Mouse (Mus musculus) hindbrain, embryonic 10.5 days (tissue): Measurements from ENCODE around the gene Sipa1l1. TPM values are rescaled to one million over a fixed set of nuclear protein-coding genes. Genes with fewer than 3 reads are reported as not detected.
A peak's percentile ranks its signal among the peaks of the same experiment; 100 is the strongest.

ENCODE experiments used
- DNase-seq: peaks from one replicate; pipeline ENCODE4 v3.0.0-alpha.2; 2017; ENCODE audit warnings: low spot score
- H3K27ac ChIP-seq: fragments of 300-500 bp; sonication (generic); 2 replicates; pipeline ENCODE4 v1.5.1; 2016; ENCODE audit warnings: mild to moderate bottlenecking, moderate library complexity
- H3K27me3 ChIP-seq: fragments of 300-500 bp; sonication (generic); 2 replicates; pipeline ENCODE4 v1.6.1; 2016; ENCODE audit warnings: mild to moderate bottlenecking; ENCODE audit not compliant: poor library complexity, insufficient read depth, severe bottlenecking
- H3K36me3 ChIP-seq: fragments of 300-500 bp; sonication (generic); 2 replicates; pipeline ENCODE4 v1.6.1; 2016; ENCODE audit warnings: mild to moderate bottlenecking, moderate library complexity
- H3K4me1 ChIP-seq: fragments of 300-500 bp; sonication (generic); replicated peaks from 2 replicates; pipeline ENCODE4 v1.6.1; 2016; ENCODE audit warnings: mild to moderate bottlenecking
- H3K4me3 ChIP-seq: fragments of 300-500 bp; sonication (generic); 2 replicates; pipeline ENCODE4 v1.5.1; 2016; ENCODE audit warnings: mild to moderate bottlenecking, moderate library complexity
- H3K9me3 ChIP-seq: fragments of 300-500 bp; sonication (generic); 2 replicates; pipeline ENCODE4 v1.6.1; 2016; ENCODE audit warnings: mild to moderate bottlenecking, moderate library complexity
- WGBS: fragments of 180-500 bp; shearing (Covaris S2); methylation state at CpG from one replicate; pipeline ENCODE4 v1.1.7; 2016; 5-methylcytosine and 5-hydroxymethylcytosine counted together
- polyA plus RNA-seq: library from polyadenylated mRNA; unstranded; fragments of >200 nt; fragmentation: Nextera tagmentation; extraction: Ambion mirVana; gene quantifications from 2 replicates; pipeline ENCODE4 v1.2.1, GENCODE M21; 2016

Sipa1l1 gene
- polyA plus RNA-seq, 1 experiment from 2014 or later = 26.0 TPM

DNA sequence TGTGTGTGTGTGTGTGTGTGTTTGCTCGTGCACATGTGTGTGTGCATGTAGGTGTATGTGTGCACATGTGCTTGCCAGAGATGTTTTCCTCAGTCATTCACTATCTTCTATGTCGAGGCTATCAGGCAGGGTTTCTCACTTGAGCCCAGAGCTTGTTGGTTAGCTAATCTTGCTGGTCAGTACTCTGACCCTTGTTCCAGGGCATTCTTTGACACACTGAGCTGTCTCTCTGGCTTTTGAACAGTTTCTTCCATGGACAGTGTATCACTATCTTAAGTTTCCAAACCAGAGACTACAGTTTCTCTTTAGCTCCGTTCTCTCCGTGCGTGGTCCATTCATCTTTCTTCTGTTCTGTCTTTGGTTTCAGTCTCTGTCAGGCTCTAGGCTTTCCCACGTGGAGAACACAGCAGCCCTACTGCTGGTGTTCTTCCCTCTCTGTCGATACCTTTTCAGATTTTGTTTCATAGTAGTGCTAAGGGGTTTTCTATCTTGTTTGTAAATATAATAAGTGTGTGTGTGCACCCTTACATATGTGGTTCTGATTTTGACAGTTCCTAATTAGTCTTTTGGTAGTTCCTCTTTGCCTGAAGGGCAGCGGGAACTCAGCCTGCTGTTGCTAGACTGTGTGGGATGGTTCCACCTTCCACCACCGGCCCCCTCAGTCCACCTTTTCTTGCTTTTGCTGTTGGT, 54.2 kb downstream of the Sipa1l1 start:
- Histone ChIP-seq H3K36me3 (no peaks in the 10 kb centered on the region), H3K27me3 (no peaks in the 10 kb centered on the region), H3K9me3 (no peaks in the 10 kb centered on the region), H3K4me3 (no peak overlapping the region), H3K4me1 (peaks cover 31% of the 10 kb centered on the region), H3K27ac (no peak overlapping the region)
- no peak for DNase-seq
- 81% methylated on average over 9 of the region's 9 CpGs for WGBS

- H3K4me3 ChIP-seq = no peak overlapping the region
- H3K36me3 ChIP-seq = no peaks in the 10 kb centered on the region
- H3K27ac ChIP-seq = no peak overlapping the region
- 94% methylated on average over 7 of the region's 7 CpGs for WGBS
- H3K27me3 ChIP-seq = no peaks in the 10 kb centered on the region
- DNase-seq = no peak
- H3K4me1 ChIP-seq = peaks cover 21% of the 10 kb centered on the region
- H3K9me3 ChIP-seq = no peaks in the 10 kb centered on the region
These were observed 55.7 kb downstream of the Sipa1l1 start for GRCm38 (mm10) chr12:82224848-82225247.

GRCm38 (mm10) chr12:82225278-82225677, 56.2 kb downstream of the Sipa1l1 start:
- H3K4me1 ChIP-seq = peaks cover 23% of the 10 kb centered on the region

GRCm38 (mm10) chr12:82225751-82226228, 56.7 kb downstream of the Sipa1l1 start:
- H3K36me3 ChIP-seq = no peaks in the 10 kb centered on the region
- 51% methylated on average over 4 of the region's 4 CpGs for WGBS
- peaks cover 27% of the 10 kb centered on the region for H3K4me1 ChIP-seq
- H3K27ac ChIP-seq = no peak overlapping the region
- no peaks in the 10 kb centered on the region for H3K9me3 ChIP-seq
- no peak overlapping the region for H3K4me3 ChIP-seq
- H3K27me3 ChIP-seq = no peaks in the 10 kb centered on the region
- DNase-seq = no peak

More at GRCm38 (mm10) chr12:82225278-82225677, 56.2 kb downstream of the Sipa1l1 start:
- Histone ChIP-seq H3K27me3 (no peaks in the 10 kb centered on the region), H3K27ac (no peak overlapping the region), H3K4me3 (no peak overlapping the region), H3K9me3 (no peaks in the 10 kb centered on the region), H3K36me3 (no peaks in the 10 kb centered on the region)
- DNase-seq = no peak
- WGBS = 95% methylated on average over 2 of the region's 2 CpGs

GRCm38 (mm10) chr12:82226311-82227066, 57.4 kb downstream of the Sipa1l1 start:
- no peaks in the 10 kb centered on the region for H3K36me3 ChIP-seq
- peaks cover 34% of the 10 kb centered on the region for H3K4me1 ChIP-seq
- 42% methylated on average over 6 of the region's 6 CpGs for WGBS
- H3K9me3 ChIP-seq = no peaks in the 10 kb centered on the region
- no peaks in the 10 kb centered on the region for H3K27me3 ChIP-seq
- no peak overlapping the region for H3K4me3 ChIP-seq
- peak; percentile 9 for DNase-seq
- H3K27ac ChIP-seq = 0 out of 2 replicates have a peak overlapping the region, but pooled peaks have one; percentile 50

DNA sequence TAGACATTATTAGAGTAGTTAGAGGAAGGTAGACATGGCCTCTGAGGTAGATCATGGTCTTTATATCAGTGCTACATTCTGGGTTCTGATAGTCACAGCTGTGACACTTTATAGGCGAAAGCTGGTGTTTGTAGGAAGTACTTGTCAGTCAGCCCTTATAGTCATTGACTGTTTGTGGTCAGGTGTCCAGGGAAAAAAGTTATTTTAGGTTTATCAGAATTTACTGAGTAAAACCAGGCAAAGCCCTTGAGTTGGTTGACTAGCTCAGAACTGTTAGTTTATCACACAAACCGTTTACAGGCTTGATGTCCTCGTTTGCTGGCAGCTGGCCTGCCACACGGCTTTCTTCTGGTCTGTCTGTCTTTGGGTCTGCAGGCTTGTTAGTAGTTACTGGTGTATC, 61.0 kb downstream of the Sipa1l1 start:
- Histone ChIP-seq H3K4me1 (peaks cover 39% of the 10 kb centered on the region), H3K27me3 (no peaks in the 10 kb centered on the region), H3K36me3 (peaks cover 7% of the 10 kb centered on the region), H3K4me3 (no peak overlapping the region), H3K9me3 (no peaks in the 10 kb centered on the region), H3K27ac (no peak overlapping the region)
- DNase-seq = no peak
- 87% methylated on average over 4 of the region's 4 CpGs for WGBS

DNA sequence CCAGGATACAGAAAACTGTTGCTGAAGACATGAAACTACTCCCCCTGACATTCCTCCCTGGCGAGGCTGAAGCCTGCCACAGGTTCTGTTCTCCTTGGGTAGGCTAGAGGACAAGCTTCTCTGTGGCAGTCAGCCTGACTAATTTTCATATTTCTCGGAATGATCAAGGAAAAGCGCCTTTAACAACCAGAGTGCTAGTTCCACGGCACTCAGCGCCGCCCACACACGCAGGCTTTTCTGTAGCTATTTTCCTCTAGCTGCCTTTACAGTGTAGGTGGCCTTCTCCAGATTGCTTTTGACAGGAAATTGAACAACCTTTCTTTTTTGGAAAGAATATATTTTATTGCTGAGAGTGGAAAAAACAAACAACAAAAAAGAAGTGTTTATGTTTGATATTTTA, 62.1 kb downstream of the Sipa1l1 start:
- H3K9me3 ChIP-seq = no peaks in the 10 kb centered on the region
- no peak for DNase-seq
- H3K36me3 ChIP-seq = peaks cover 7% of the 10 kb centered on the region
- H3K27me3 ChIP-seq = no peaks in the 10 kb centered on the region
- peaks cover 32% of the 10 kb centered on the region for H3K4me1 ChIP-seq
- no peak overlapping the region for H3K27ac ChIP-seq
- H3K4me3 ChIP-seq = no peak overlapping the region
- WGBS = 81% methylated on average over 7 of the region's 7 CpGs

- no peaks in the 10 kb centered on the region for H3K27me3 ChIP-seq
- WGBS = 89% methylated on average over 3 of the region's 3 CpGs
- DNase-seq = no peak
- H3K9me3 ChIP-seq = no peaks in the 10 kb centered on the region
- peaks cover 25% of the 10 kb centered on the region for H3K4me1 ChIP-seq
- no peak overlapping the region for H3K27ac ChIP-seq
- no peak overlapping the region for H3K4me3 ChIP-seq
- peaks cover 12% of the 10 kb centered on the region for H3K36me3 ChIP-seq
These were observed 64.1 kb downstream of the Sipa1l1 start for GRCm38 (mm10) chr12:82233177-82233576.

GRCm38 (mm10) chr12:82234463-82235223, 65.5 kb downstream of the Sipa1l1 start:
- Histone ChIP-seq H3K27ac (no peak overlapping the region), H3K9me3 (no peaks in the 10 kb centered on the region), H3K4me1 (peaks cover 35% of the 10 kb centered on the region), H3K27me3 (no peaks in the 10 kb centered on the region), H3K4me3 (no peak overlapping the region), H3K36me3 (peaks cover 12% of the 10 kb centered on the region)
- no peak for DNase-seq
- 87% methylated on average over 14 of the region's 14 CpGs for WGBS

DNA sequence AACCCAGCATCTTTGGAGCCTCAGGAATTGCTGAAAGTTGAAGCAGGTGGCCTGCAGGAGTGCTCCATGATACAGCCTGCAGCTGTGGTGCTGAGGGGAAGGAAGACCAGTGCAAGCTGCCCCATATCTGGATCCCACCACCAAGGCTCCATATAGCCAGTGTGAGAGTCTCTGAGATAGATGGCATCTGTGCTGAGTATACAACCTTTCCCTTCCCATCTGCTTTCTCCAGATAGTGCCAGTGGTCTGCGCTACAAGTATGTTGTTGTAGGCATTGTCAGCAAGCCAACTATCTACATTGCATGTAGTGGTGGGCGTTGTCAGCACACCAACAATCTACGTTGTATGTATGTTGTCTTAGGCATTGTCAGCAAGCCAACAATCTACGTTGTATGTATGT, 68.0 kb downstream of the Sipa1l1 start:
- Histone ChIP-seq H3K4me1 (peaks cover 16% of the 10 kb centered on the region), H3K36me3 (peaks cover 12% of the 10 kb centered on the region), H3K4me3 (no peak overlapping the region), H3K27ac (no peak overlapping the region), H3K9me3 (no peaks in the 10 kb centered on the region), H3K27me3 (no peaks in the 10 kb centered on the region)
- 94% methylated on average over 4 of the region's 4 CpGs for WGBS
- no peak for DNase-seq

GRCm38 (mm10) chr12:82237946-82238345, 68.8 kb downstream of the Sipa1l1 start:
- H3K4me1 ChIP-seq = peaks cover 10% of the 10 kb centered on the region; the same call in 1 of the 2 replicates
- no peak overlapping the region for H3K27ac ChIP-seq
- no peaks in the 10 kb centered on the region for H3K9me3 ChIP-seq
- 83% methylated on average over 4 of the region's 4 CpGs for WGBS
- H3K36me3 ChIP-seq = peaks cover 12% of the 10 kb centered on the region
- DNase-seq = no peak
- H3K4me3 ChIP-seq = no peak overlapping the region
- no peaks in the 10 kb centered on the region for H3K27me3 ChIP-seq

DNA sequence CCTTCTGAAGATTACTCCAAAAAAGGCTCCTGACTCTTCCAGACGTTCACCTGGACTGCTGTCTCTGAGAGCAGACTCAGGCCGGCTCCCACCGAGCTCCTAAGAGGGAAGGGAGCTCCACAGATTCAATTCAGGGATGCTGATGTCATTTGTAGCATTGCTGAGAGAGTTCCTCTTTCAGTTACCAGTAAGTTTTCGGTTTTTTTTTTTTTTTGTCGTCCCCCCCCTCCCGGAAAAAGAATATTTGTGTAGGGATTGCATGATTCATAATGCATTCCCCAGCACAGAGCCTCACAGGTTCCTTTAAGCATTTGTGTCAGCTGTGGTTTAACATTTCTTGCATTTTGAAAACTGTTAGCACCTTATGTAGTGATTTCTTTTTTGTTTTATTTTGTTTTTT, 71.6 kb downstream of the Sipa1l1 start:
- no peak overlapping the region for H3K4me3 ChIP-seq
- H3K4me1 ChIP-seq = peaks cover 10% of the 10 kb centered on the region; the same call in 1 of the 2 replicates
- H3K27ac ChIP-seq = no peak overlapping the region
- peaks cover 10% of the 10 kb centered on the region; the same call in 1 of the 2 replicates for H3K36me3 ChIP-seq
- 82% methylated on average over 6 of the region's 6 CpGs for WGBS
- no peak for DNase-seq
- no peaks in the 10 kb centered on the region for H3K9me3 ChIP-seq
- H3K27me3 ChIP-seq = no peaks in the 10 kb centered on the region
